Mouse (Mus musculus) kidney, embryonic 15.5 days (tissue): ENCODE measurements around the gene Mpnd. TPM values are rescaled to one million over a fixed set of nuclear protein-coding genes. Genes with fewer than 3 reads are reported as not detected.

Experiments
- ATAC-seq: fragments of 200-750 bp; cut with Nextera tagmentation; replicated peaks from 2 replicates; pipeline ENCODE4 v1.8.0; 2017; ENCODE audit warnings: moderate TSS enrichment; ENCODE audit not compliant: low FRiP score
- H3K27ac ChIP-seq: fragments of 300-500 bp; sonication (generic); 2 replicates; pipeline ENCODE4 v1.5.1; 2015; ENCODE audit warnings: mild to moderate bottlenecking, inconsistent platforms
- H3K27me3 ChIP-seq: fragments of 300-500 bp; sonication (generic); 2 replicates; pipeline ENCODE4 v1.6.1; 2015; ENCODE audit warnings: inconsistent platforms
- H3K36me3 ChIP-seq: fragments of 300-500 bp; sonication (generic); 2 replicates; pipeline ENCODE4 v1.6.1; 2015; ENCODE audit warnings: inconsistent platforms
- H3K4me1 ChIP-seq: fragments of 300-500 bp; sonication (generic); 2 replicates; pipeline ENCODE4 v1.6.1; 2015; ENCODE audit warnings: inconsistent platforms
- H3K4me2 ChIP-seq: fragments of 300-500 bp; sonication (generic); 2 replicates; pipeline ENCODE4 v1.6.1; 2015; ENCODE audit warnings: moderate library complexity, mild to moderate bottlenecking, inconsistent platforms
- H3K4me3 ChIP-seq: fragments of 300-500 bp; sonication (generic); replicated peaks from 2 replicates; pipeline ENCODE4 v1.5.1; 2015; ENCODE audit warnings: mild to moderate bottlenecking, inconsistent platforms
- H3K9ac ChIP-seq: fragments of 300-500 bp; sonication (generic); 2 replicates; pipeline ENCODE4 v1.6.1; 2015; ENCODE audit warnings: mild to moderate bottlenecking, inconsistent platforms
- H3K9me3 ChIP-seq: fragments of 300-500 bp; sonication (generic); replicated peaks from 2 replicates; pipeline ENCODE4 v1.6.1; 2016; ENCODE audit warnings: inconsistent platforms
- WGBS: fragments of 180-500 bp; shearing (Covaris S2); methylation state at CpG from one replicate; pipeline ENCODE4 v1.1.7; 2015; ENCODE audit warnings: mixed read lengths; 5-methylcytosine and 5-hydroxymethylcytosine counted together
- polyA plus RNA-seq: library from polyadenylated mRNA; unstranded; fragments of >200 nt; fragmentation: Nextera tagmentation; extraction: Ambion mirVana; gene quantifications from 2 replicates; pipeline ENCODE4 v1.2.1, GENCODE M21; 2015

Gene Mpnd
- 97.4 and 103 TPM in 2 replicates for polyA plus RNA-seq

- Histone ChIP-seq H3K27me3 (peaks cover 5% of the 10 kb centered on the region), H3K36me3 (no peaks in the 10 kb centered on the region), H3K9me3 (no peaks in the 10 kb centered on the region), H3K9ac (peak within 1 kb of the TSS; percentile 21; the same call in 1 of the 2 replicates), H3K27ac (peak within 1 kb of the TSS; percentile 38; the same call in 1 of the 2 replicates), H3K4me2 (peak within 1 kb of the TSS; percentile 49), H3K4me1 (peaks cover 30% of the 10 kb centered on the region), H3K4me3 (peak within 1 kb of the TSS; percentile 33)
- no peak for ATAC-seq
- WGBS = 46% methylated on average over 13 of the region's 13 CpGs
Observed at GRCm38 (mm10) chr17:56005415-56006061, at the start of gene Mpnd, which contains the start of gene Stap2. Mpnd (plus strand) TSS chr17:56005711. Stap2 (minus strand) TSS chr17:56005584.

- WGBS = 2% methylated on average over 26 of the region's 26 CpGs
- peak overlapping the region; percentile 53 for H3K4me3 ChIP-seq
- peaks cover 36% of the 10 kb centered on the region for H3K4me1 ChIP-seq
- H3K36me3 ChIP-seq = peaks cover 9% of the 10 kb centered on the region
- peak overlapping the region; percentile 50 for H3K27ac ChIP-seq
- H3K27me3 ChIP-seq = peaks cover 21% of the 10 kb centered on the region
- peak; percentile 44 for ATAC-seq
- peak overlapping the region; percentile 21; the same call in 1 of the 2 replicates for H3K9ac ChIP-seq
- peak overlapping the region; percentile 86 for H3K4me2 ChIP-seq
- H3K9me3 ChIP-seq = no peaks in the 10 kb centered on the region
Observed at GRCm38 (mm10) chr17:55956129-55956528, 49.4 kb upstream of the Mpnd start.

GRCm38 (mm10) chr17:55956591-55956990, 48.9 kb upstream of the Mpnd start:
- peaks cover 36% of the 10 kb centered on the region for H3K4me1 ChIP-seq
- peaks cover 21% of the 10 kb centered on the region for H3K27me3 ChIP-seq
- H3K4me2 ChIP-seq = peak overlapping the region; percentile 86
- peaks cover 13% of the 10 kb centered on the region for H3K36me3 ChIP-seq
- H3K9ac ChIP-seq = peak overlapping the region; percentile 21; the same call in 1 of the 2 replicates
- peak overlapping the region; percentile 50 for H3K27ac ChIP-seq
- no peak for ATAC-seq
- H3K9me3 ChIP-seq = no peaks in the 10 kb centered on the region
- 35% methylated on average over 6 of the region's 6 CpGs for WGBS
- H3K4me3 ChIP-seq = peak overlapping the region; percentile 53

DNA sequence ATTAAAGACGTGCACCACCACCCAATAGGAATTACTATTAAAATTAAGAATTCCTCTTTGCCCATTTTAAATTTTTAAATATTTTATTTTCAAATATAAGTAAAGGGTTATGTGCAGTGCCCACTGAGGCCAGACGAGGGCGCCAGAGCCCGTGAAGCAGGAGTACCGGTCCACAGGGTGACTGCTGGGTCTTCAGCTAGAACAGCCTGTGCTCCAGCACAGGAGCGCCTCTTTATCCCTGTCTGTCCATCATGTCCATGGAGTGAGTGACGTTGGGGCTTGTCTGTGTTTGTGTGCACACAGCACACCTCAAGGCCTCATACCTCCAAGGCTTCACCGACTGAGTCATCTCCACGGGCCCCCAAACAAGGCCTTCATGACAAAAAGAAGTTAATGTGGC, 48.3 kb upstream of the Mpnd start:
- Histone ChIP-seq H3K36me3 (peaks cover 18% of the 10 kb centered on the region), H3K4me3 (no peak overlapping the region), H3K9ac (no peak overlapping the region), H3K4me1 (peaks cover 36% of the 10 kb centered on the region), H3K27me3 (peaks cover 21% of the 10 kb centered on the region), H3K4me2 (peak overlapping the region; percentile 86; the same call in 1 of the 2 replicates), H3K27ac (no peak overlapping the region; the same call in 1 of the 2 replicates), H3K9me3 (no peaks in the 10 kb centered on the region)
- 12% methylated on average over 9 of the region's 9 CpGs for WGBS
- 0 out of 2 replicates have a peak, but pooled peaks have one; percentile 28 for ATAC-seq

GRCm38 (mm10) chr17:55957726-55958583, 47.6 kb upstream of the Mpnd start:
- Histone ChIP-seq H3K4me1 (peaks cover 36% of the 10 kb centered on the region), H3K9ac (peak overlapping the region; percentile 46), H3K4me2 (peak overlapping the region; percentile 68), H3K36me3 (peaks cover 24% of the 10 kb centered on the region), H3K27ac (peak overlapping the region; percentile 98), H3K27me3 (peaks cover 21% of the 10 kb centered on the region), H3K4me3 (peak overlapping the region; percentile 59), H3K9me3 (no peaks in the 10 kb centered on the region)
- WGBS = 70% methylated on average over 13 of the region's 13 CpGs
- ATAC-seq = no peak

DNA sequence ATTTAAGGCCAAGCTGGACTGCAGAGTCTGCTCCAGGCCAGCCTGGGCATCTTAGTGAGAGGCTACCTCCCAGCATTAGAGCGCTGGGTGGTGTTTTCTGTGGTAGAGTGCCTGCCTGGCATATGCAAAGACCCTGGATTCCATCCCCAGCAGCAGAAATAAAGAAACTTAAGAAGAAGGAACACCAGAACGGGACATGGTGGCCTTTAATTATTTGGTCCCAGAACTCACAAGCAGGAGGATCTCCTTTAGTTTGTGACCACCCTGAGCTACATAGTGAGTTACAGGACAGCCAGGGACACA, 47.0 kb upstream of the Mpnd start:
- peaks cover 36% of the 10 kb centered on the region for H3K4me1 ChIP-seq
- ATAC-seq = no peak
- peak overlapping the region; percentile 46 for H3K9ac ChIP-seq
- peaks cover 21% of the 10 kb centered on the region for H3K27me3 ChIP-seq
- 24% methylated on average over 2 of the region's 2 CpGs for WGBS
- peak overlapping the region; percentile 98 for H3K27ac ChIP-seq
- H3K36me3 ChIP-seq = peaks cover 30% of the 10 kb centered on the region
- peak overlapping the region; percentile 68 for H3K4me2 ChIP-seq
- peak overlapping the region; percentile 59 for H3K4me3 ChIP-seq
- H3K9me3 ChIP-seq = no peaks in the 10 kb centered on the region

GRCm38 (mm10) chr17:55958918-55959728, 46.4 kb upstream of the Mpnd start, which contains the start of gene Yju2:
Yju2 (plus strand) TSS chr17:55959099.
- Histone ChIP-seq H3K4me2 (peak within 1 kb of the TSS; percentile 68), H3K27me3 (peaks cover 17% of the 10 kb centered on the region), H3K9me3 (no peaks in the 10 kb centered on the region), H3K27ac (peak within 1 kb of the TSS; percentile 98), H3K4me1 (peaks cover 36% of the 10 kb centered on the region), H3K36me3 (peaks cover 36% of the 10 kb centered on the region), H3K9ac (peak within 1 kb of the TSS; percentile 46), H3K4me3 (peak within 1 kb of the TSS; percentile 59)
- peak; percentile 93 for ATAC-seq
- WGBS = under 1% methylated on average over 44 of the region's 46 CpGs

GRCm38 (mm10) chr17:55959946-55960740, 45.4 kb upstream of the Mpnd start:
- Histone ChIP-seq H3K9me3 (no peaks in the 10 kb centered on the region), H3K4me3 (peak overlapping the region; percentile 59), H3K36me3 (peaks cover 46% of the 10 kb centered on the region), H3K4me2 (peak overlapping the region; percentile 68), H3K27me3 (peaks cover 7% of the 10 kb centered on the region; the same call in 1 of the 2 replicates), H3K27ac (peak overlapping the region; percentile 98), H3K4me1 (peaks cover 38% of the 10 kb centered on the region), H3K9ac (peak overlapping the region; percentile 46)
- ATAC-seq = no peak
- 73% methylated on average over 10 of the region's 10 CpGs for WGBS

DNA sequence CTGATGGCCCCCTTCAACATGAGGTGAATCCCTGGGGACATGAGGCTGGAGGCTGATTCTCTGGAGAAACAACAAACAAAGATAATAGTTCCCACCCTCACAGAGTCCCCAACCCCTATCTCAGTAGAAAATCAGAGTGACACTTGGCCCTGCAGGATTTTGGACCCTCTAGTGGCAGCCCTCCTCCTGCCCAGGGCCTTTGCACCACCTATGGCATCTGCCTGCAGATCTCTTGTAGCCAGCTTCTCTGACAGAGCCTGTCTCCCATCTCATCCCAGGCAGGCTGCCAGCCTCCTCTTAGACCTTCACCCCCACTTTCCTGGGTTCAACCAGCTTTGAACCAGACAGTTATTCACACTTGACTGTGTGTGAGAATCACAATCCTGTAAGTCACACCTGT, 44.7 kb upstream of the Mpnd start:
- Histone ChIP-seq H3K9ac (no peak overlapping the region), H3K4me1 (peaks cover 39% of the 10 kb centered on the region), H3K4me3 (no peak overlapping the region), H3K36me3 (peaks cover 52% of the 10 kb centered on the region), H3K4me2 (no peak overlapping the region), H3K9me3 (no peaks in the 10 kb centered on the region), H3K27ac (no peak overlapping the region), H3K27me3 (0 out of 2 replicates have a peak, but pooled peaks cover 2% of the 10 kb centered on the region)
- no peak for ATAC-seq

GRCm38 (mm10) chr17:55961631-55962030, 43.9 kb upstream of the Mpnd start:
- H3K36me3 ChIP-seq = peaks cover 60% of the 10 kb centered on the region
- H3K4me1 ChIP-seq = peaks cover 31% of the 10 kb centered on the region
- no peaks in the 10 kb centered on the region for H3K27me3 ChIP-seq
- H3K4me2 ChIP-seq = no peak overlapping the region
- WGBS = 96% methylated on average over 7 of the region's 7 CpGs
- H3K9me3 ChIP-seq = no peaks in the 10 kb centered on the region
- no peak overlapping the region for H3K27ac ChIP-seq
- no peak overlapping the region for H3K9ac ChIP-seq
- ATAC-seq = no peak
- no peak overlapping the region for H3K4me3 ChIP-seq

DNA sequence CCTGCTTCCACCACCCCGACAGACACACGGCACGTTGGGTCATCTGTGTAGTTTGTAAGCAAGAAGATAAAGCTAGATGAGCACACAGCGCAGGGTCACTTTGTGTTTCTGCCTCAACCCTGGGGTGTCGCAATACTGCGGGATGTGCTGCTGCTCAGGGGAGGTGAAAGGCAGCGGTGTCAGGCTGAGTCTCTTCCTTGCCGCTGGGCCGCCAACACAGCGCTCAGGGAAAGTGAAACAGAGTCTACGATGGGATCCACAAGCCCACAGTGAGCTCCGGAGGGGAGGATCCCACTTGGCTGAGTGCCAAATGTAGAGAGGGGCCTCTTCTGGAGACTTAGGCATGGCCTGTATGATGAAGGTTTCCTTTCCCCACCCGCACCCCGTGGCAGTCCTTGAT, 42.3 kb upstream of the Mpnd start:
- no peak overlapping the region for H3K9ac ChIP-seq
- WGBS = 84% methylated on average over 14 of the region's 14 CpGs
- peaks cover 21% of the 10 kb centered on the region for H3K4me1 ChIP-seq
- no peak for ATAC-seq
- no peak overlapping the region for H3K4me3 ChIP-seq
- H3K27ac ChIP-seq = no peak overlapping the region
- H3K4me2 ChIP-seq = no peak overlapping the region
- H3K36me3 ChIP-seq = peaks cover 76% of the 10 kb centered on the region
- no peaks in the 10 kb centered on the region for H3K27me3 ChIP-seq
- no peaks in the 10 kb centered on the region for H3K9me3 ChIP-seq
